Mouse (Mus musculus) embryonic facial prominence, embryonic 13.5 days (tissue): ENCODE measurements around the gene CN725425. TPM values are rescaled to one million over a fixed set of nuclear protein-coding genes. Genes with fewer than 3 reads are reported as not detected.
A peak's percentile ranks its signal among the peaks of the same experiment; 100 is the strongest.

Experiments used
- ATAC-seq: fragments of 200-750 bp; cut with Nextera tagmentation; 2 replicates; pipeline ENCODE4 v1.8.0; 2017; ENCODE audit warnings: low read depth; ENCODE audit not compliant: insufficient number of reproducible peaks, insufficient read depth, low FRiP score, low TSS enrichment
- H3K27ac ChIP-seq: fragments of 300-500 bp; sonication (generic); 2 replicates; pipeline ENCODE4 v1.5.1; 2015; ENCODE audit warnings: moderate library complexity, mild to moderate bottlenecking, inconsistent platforms
- H3K27me3 ChIP-seq: fragments of 300-500 bp; sonication (generic); 2 replicates; pipeline ENCODE4 v1.6.1; 2015; ENCODE audit warnings: mild to moderate bottlenecking, inconsistent platforms
- H3K36me3 ChIP-seq: fragments of 300-500 bp; sonication (generic); 2 replicates; pipeline ENCODE4 v1.6.1; 2015; ENCODE audit warnings: mild to moderate bottlenecking, inconsistent platforms
- H3K4me1 ChIP-seq: fragments of 300-500 bp; sonication (generic); 2 replicates; pipeline ENCODE4 v1.6.1; 2015; ENCODE audit warnings: inconsistent platforms
- H3K4me2 ChIP-seq: fragments of 300-500 bp; sonication (generic); 2 replicates; pipeline ENCODE4 v1.6.1; 2015; ENCODE audit warnings: moderate library complexity, mild to moderate bottlenecking, inconsistent platforms
- H3K4me3 ChIP-seq: fragments of 300-500 bp; sonication (generic); 2 replicates; pipeline ENCODE4 v1.5.1; 2015; ENCODE audit warnings: mild to moderate bottlenecking, inconsistent platforms
- H3K9ac ChIP-seq: fragments of 300-500 bp; sonication (generic); 2 replicates; pipeline ENCODE4 v1.6.1; 2015; ENCODE audit warnings: mild to moderate bottlenecking, inconsistent platforms
- H3K9me3 ChIP-seq: fragments of 300-500 bp; sonication (generic); 2 replicates; pipeline ENCODE4 v1.6.1; 2016; ENCODE audit warnings: inconsistent platforms
- WGBS: fragments of 180-500 bp; shearing (Covaris S2); methylation state at CpG from one replicate; pipeline ENCODE4 v1.1.7; 2015; ENCODE audit warnings: mixed read lengths; 5-methylcytosine and 5-hydroxymethylcytosine counted together
- polyA plus RNA-seq: library from polyadenylated mRNA; unstranded; fragments of >200 nt; fragmentation: Nextera tagmentation; extraction: Ambion mirVana; gene quantifications from 2 replicates; pipeline ENCODE4 v1.2.1, GENCODE M21; 2015

Gene CN725425
- polyA plus RNA-seq, 1 experiment from 2014 or later, result not detected

- no peaks in the 10 kb centered on the region for H3K9me3 ChIP-seq
Measured at GRCm38 (mm10) chr15:91179911-91180622, 19.2 kb upstream of the CN725425 start.

DNA sequence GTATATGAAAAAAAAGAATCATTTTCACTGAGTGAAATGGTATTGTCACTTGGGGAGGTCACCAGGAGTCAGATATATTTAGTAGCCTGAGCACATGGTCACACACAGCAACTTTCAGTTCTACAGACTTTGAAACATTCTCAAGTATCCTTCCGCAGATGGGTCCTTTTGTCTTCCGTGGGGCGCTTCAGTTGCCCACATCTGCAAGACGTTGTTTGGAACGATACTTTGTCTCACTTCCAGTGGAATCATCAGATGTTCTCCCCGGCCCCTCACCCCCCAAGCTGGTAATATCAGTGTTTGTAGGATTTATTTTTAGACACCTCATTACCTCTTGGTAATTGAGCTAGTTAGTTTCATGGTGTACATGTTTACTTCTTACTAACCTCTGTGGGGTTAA lies 12.9 kb upstream of the CN725425 start:
- H3K4me3 ChIP-seq, result no peak overlapping the region
- no peak overlapping the region for H3K9ac ChIP-seq
- peaks cover 11% of the 10 kb centered on the region for H3K4me1 ChIP-seq
- H3K36me3 ChIP-seq, result no peaks in the 10 kb centered on the region
- H3K4me2 ChIP-seq, result no peak overlapping the region
- H3K27ac ChIP-seq, result no peak overlapping the region
- no peaks in the 10 kb centered on the region for H3K9me3 ChIP-seq
- peaks cover 3% of the 10 kb centered on the region; the same call in 1 of the 2 replicates for H3K27me3 ChIP-seq
- ATAC-seq, result no peak
- 48% methylated on average over 6 of the region's 6 CpGs for WGBS

More at GRCm38 (mm10) chr15:91179911-91180622, 19.2 kb upstream of the CN725425 start:
- no peak overlapping the region for H3K27ac ChIP-seq
- H3K36me3 ChIP-seq, result no peaks in the 10 kb centered on the region
- H3K27me3 ChIP-seq, result no peaks in the 10 kb centered on the region
- H3K4me1 ChIP-seq, result no peaks in the 10 kb centered on the region
- ATAC-seq, result no peak
- 73% methylated on average over 15 of the region's 15 CpGs for WGBS
- H3K4me2 ChIP-seq, result no peak overlapping the region
- no peak overlapping the region for H3K4me3 ChIP-seq
- no peak overlapping the region for H3K9ac ChIP-seq

DNA sequence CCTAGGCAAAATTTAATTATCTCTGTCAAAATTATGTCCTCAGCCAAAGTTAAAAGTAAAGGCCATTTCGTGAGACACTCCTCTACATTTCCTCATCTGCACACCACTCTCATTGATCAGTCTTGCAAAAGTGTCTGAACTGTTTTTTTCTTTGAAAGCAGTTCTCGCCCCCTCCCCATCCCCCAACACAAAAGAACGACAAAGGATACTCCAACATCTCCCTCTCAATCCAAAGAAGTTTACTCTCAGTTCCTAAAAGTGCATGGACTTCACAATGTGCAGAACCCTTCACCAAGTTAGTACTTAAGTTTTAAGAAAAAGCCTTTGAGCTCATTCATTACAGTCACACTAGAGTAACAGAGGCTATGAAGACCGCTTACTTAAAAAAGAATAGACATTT lies 9.3 kb upstream of the CN725425 start:
- Histone ChIP-seq H3K4me2 (peak overlapping the region; percentile 81), H3K9ac (peak overlapping the region; percentile 36; the same call in 1 of the 2 replicates), H3K27me3 (peaks cover 3% of the 10 kb centered on the region; the same call in 1 of the 2 replicates), H3K27ac (no peak overlapping the region), H3K9me3 (no peaks in the 10 kb centered on the region), H3K4me3 (peak overlapping the region; percentile 51), H3K36me3 (no peaks in the 10 kb centered on the region), H3K4me1 (peaks cover 12% of the 10 kb centered on the region)
- 34% methylated on average over 4 of the region's 4 CpGs for WGBS
- no peak for ATAC-seq

GRCm38 (mm10) chr15:91190519-91191207 lies 8.6 kb upstream of the CN725425 start:
- peaks cover 3% of the 10 kb centered on the region; the same call in 1 of the 2 replicates for H3K27me3 ChIP-seq
- peak overlapping the region; percentile 67 for H3K9ac ChIP-seq
- WGBS, result 35% methylated on average over 17 of the region's 17 CpGs
- ATAC-seq, result no peak
- H3K9me3 ChIP-seq, result no peaks in the 10 kb centered on the region
- peak overlapping the region; percentile 81 for H3K4me2 ChIP-seq
- peaks cover 12% of the 10 kb centered on the region for H3K4me1 ChIP-seq
- peak overlapping the region; percentile 51 for H3K4me3 ChIP-seq
- H3K36me3 ChIP-seq, result no peaks in the 10 kb centered on the region
- peak overlapping the region; percentile 81; the same call in 1 of the 2 replicates for H3K27ac ChIP-seq

DNA sequence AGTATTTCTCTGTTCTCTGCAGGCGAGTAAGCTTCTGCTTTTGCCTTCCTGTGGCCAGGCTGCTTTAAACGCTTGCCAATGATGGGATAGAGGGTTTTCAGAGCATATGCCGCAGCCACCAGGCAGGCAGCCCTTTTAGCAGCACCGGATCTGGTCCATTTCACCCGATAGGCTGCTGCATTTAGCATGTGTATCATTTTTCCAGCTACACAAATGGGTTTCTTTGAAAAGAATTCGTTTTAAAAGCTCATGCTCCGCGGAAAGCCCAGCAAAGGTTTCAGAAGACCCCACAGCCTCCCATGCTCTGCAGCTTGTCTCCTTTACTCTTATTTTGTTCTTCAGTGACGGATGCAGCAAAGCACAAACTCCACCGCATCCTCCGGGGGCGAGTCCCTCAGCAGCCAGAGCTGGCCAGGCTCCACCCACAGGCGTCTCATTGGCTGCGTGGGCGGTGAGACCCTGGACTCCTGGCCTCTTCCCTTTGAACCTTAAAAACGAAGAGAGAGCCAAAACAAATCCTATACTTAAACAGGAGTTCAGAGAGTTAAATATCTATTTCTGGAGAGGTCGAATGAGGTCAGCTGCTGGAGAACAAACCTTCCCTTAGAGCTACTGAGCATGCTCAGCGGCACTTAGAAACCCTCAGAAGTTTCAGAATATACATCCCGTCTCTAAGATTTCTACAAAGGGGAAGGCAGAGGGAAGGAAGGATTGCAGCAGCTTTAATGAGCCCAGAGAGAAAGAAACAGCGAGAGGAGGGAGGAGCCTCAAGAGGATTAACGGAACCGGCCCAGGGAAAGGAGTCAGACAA lies 7.7 kb upstream of the CN725425 start, which contains the start of gene Abcd2:
TSS of gene Abcd2 (minus strand) at position 388 of the 811 bp plus-strand sequence.
- under 1% methylated on average over 22 of the region's 22 CpGs for WGBS
- Histone ChIP-seq H3K9ac (peak within 1 kb of the TSS; percentile 67), H3K27ac (peak within 1 kb of the TSS; percentile 81), H3K4me2 (peak within 1 kb of the TSS; percentile 81), H3K4me3 (peak within 1 kb of the TSS; percentile 51), H3K4me1 (peaks cover 12% of the 10 kb centered on the region), H3K36me3 (no peaks in the 10 kb centered on the region), H3K27me3 (peaks cover 3% of the 10 kb centered on the region; the same call in 1 of the 2 replicates), H3K9me3 (no peaks in the 10 kb centered on the region)
- ATAC-seq, result peak; percentile 89

GRCm38 (mm10) chr15:91192223-91192598 lies 7.1 kb upstream of the CN725425 start:
- Histone ChIP-seq H3K36me3 (no peaks in the 10 kb centered on the region), H3K4me3 (peak overlapping the region; percentile 51), H3K9me3 (no peaks in the 10 kb centered on the region), H3K27ac (peak overlapping the region; percentile 81), H3K4me2 (peak overlapping the region; percentile 81), H3K27me3 (peaks cover 3% of the 10 kb centered on the region; the same call in 1 of the 2 replicates), H3K9ac (peak overlapping the region; percentile 67), H3K4me1 (peaks cover 12% of the 10 kb centered on the region)
- 13% methylated on average over 7 of the region's 7 CpGs for WGBS
- no peak for ATAC-seq

DNA sequence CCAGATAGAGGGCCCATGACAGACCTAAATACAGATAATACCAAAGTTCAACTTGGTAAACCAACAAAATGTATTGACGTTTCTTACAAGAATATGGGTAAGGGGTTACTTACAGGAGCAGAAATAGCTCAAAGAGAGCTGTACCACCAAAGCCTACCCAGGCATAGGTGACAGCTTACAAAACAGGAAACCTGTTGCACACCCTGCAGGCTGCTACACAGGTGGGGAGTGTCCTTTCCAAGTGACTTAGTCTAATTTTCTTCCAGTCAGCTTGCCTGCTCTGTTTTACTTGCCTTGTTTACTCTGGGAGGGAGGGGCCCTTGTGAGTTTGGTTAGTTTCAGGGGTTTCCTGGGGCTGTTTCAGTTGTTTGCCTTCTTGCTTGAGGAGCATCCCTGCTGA lies 1.5 kb downstream of the CN725425 start:
- Histone ChIP-seq H3K36me3 (no peaks in the 10 kb centered on the region), H3K4me1 (no peaks in the 10 kb centered on the region), H3K4me3 (no peak overlapping the region), H3K27ac (no peak overlapping the region), H3K9ac (no peak overlapping the region), H3K27me3 (no peaks in the 10 kb centered on the region), H3K9me3 (no peaks in the 10 kb centered on the region), H3K4me2 (no peak overlapping the region)
- ATAC-seq, result no peak
- 80% methylated on average over 1 of the region's 1 CpGs for WGBS

DNA sequence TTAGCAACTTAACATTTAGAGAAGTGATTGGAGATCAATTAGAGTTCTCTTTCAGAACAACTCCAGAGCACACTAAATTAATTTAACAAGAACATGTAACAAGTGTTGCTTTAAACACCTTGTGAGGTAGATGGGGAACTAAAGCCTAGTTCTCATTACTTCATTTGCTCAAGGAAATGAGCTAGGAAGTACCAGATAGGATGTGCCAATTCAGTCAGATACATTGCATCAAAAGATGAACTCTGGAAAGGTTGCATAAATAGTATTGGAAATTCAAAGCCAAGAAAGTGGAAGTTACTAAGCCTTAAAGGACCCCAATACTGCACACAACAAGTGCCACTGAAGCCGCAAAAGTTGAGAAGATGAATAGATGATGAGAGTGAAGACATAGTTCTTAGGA lies 3.2 kb downstream of the CN725425 start:
- Histone ChIP-seq H3K27me3 (no peaks in the 10 kb centered on the region), H3K4me1 (no peaks in the 10 kb centered on the region), H3K27ac (no peak overlapping the region), H3K4me2 (no peak overlapping the region), H3K4me3 (no peak overlapping the region), H3K9me3 (no peaks in the 10 kb centered on the region), H3K9ac (no peak overlapping the region), H3K36me3 (no peaks in the 10 kb centered on the region)
- no peak for ATAC-seq
- WGBS, result 94% methylated on average over 1 of the region's 1 CpGs

DNA sequence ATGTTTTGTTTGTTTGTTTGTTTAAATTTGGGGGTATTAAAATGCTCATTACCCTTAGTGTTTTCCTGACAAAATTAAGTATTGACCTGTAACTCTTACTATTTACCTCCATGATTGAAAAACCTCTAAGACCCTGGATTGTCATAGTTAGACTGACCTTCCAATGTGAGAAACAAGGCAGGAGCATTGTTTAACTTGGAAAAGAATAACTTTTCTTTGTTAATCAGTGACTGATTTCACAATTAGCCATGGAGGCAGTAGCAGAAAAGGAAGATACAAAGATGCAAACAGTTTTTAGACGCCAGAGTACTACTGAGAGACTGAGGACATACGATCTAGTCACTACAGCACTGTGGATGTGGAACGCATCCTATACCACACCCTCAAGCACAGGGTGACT lies 4.2 kb downstream of the CN725425 start:
- Histone ChIP-seq H3K9me3 (no peaks in the 10 kb centered on the region), H3K4me3 (no peak overlapping the region), H3K27me3 (no peaks in the 10 kb centered on the region), H3K36me3 (no peaks in the 10 kb centered on the region), H3K27ac (no peak overlapping the region), H3K4me1 (no peaks in the 10 kb centered on the region), H3K4me2 (no peak overlapping the region), H3K9ac (no peak overlapping the region)
- ATAC-seq, result no peak
- 77% methylated on average over 3 of the region's 3 CpGs for whole genome bisulfite sequencing

DNA sequence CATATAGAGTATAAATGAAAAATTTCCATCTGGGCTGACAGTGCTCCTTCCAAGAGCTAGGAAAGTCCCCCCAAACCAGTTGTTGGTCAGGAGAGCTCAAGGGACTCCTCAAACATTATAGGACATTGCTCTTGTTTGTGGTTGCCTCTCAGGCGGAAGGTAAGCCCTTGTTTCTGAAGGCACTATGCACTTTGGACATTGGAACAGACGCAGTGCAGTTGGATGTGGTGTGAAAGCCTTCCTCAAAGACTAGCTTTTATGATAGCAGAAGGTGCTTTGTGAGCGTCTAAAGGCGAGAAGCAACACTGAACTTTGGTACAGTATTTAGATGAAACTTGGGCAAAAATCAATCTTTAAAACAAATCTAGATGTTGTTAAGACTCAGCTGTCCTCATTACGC lies 7.2 kb downstream of the CN725425 start:
- Histone ChIP-seq H3K36me3 (no peaks in the 10 kb centered on the region), H3K9me3 (no peaks in the 10 kb centered on the region), H3K27ac (no peak overlapping the region), H3K4me1 (no peaks in the 10 kb centered on the region), H3K4me3 (no peak overlapping the region), H3K27me3 (no peaks in the 10 kb centered on the region), H3K4me2 (no peak overlapping the region), H3K9ac (no peak overlapping the region)
- no peak for ATAC-seq
- 93% methylated on average over 5 of the region's 5 CpGs for WGBS

- no peak overlapping the region for H3K4me2 ChIP-seq
- no peak for ATAC-seq
- WGBS, result 77% methylated on average over 5 of the region's 5 CpGs
Measured at GRCm38 (mm10) chr15:91237294-91237693, 38.0 kb downstream of the CN725425 start.

More at GRCm38 (mm10) chr15:91237294-91237693, 38.0 kb downstream of the CN725425 start:
- Histone ChIP-seq H3K4me3 (no peak overlapping the region), H3K27ac (no peak overlapping the region), H3K9ac (no peak overlapping the region), H3K27me3 (no peaks in the 10 kb centered on the region), H3K4me1 (no peaks in the 10 kb centered on the region), H3K9me3 (no peaks in the 10 kb centered on the region), H3K36me3 (no peaks in the 10 kb centered on the region)
